Mouse (Mus musculus) embryo, embryonic 10 days (tissue): Measurements from ENCODE around the gene Gmppa.

Experiments
- DNase-seq: peaks from one replicate; pipeline ENCODE4 v3.0.0-alpha.2; 2015; ENCODE audit warnings: low spot score

The Gmppa gene

GRCm38 (mm10) chr1:75455948-75456347, 20.2 kb downstream of the Gmppa start:
- DNase-seq: no peak

GRCm38 (mm10) chr1:75456746-75457564, 21.2 kb downstream of the Gmppa start:
- DNase-seq: peak; percentile 65

GRCm38 (mm10) chr1:75457710-75458024, 21.9 kb downstream of the Gmppa start:
- DNase-seq: peak; percentile 73

GRCm38 (mm10) chr1:75458025-75458788, 22.5 kb downstream of the Gmppa start:
- DNase-seq: peak; percentile 71

GRCm38 (mm10) chr1:75458789-75459684, 23.3 kb downstream of the Gmppa start:
- no peak for DNase-seq

GRCm38 (mm10) chr1:75460297-75460696, 24.6 kb downstream of the Gmppa start:
- DNase-seq: no peak

GRCm38 (mm10) chr1:75462636-75463035, 26.9 kb downstream of the Gmppa start:
- peak; percentile 31 for DNase-seq

GRCm38 (mm10) chr1:75463652-75464204, 28.0 kb downstream of the Gmppa start:
- DNase-seq: peak; percentile 8

- peak; percentile 86 for DNase-seq
These were observed 31.6 kb downstream of the Gmppa start for GRCm38 (mm10) chr1:75467215-75467927.

- no peak for DNase-seq
These were observed 33.6 kb downstream of the Gmppa start for GRCm38 (mm10) chr1:75469287-75469825.

GRCm38 (mm10) chr1:75476441-75476840, 40.7 kb downstream of the Gmppa start:
- DNase-seq: no peak

GRCm38 (mm10) chr1:75477264-75477965, 41.7 kb downstream of the Gmppa start:
- DNase-seq: peak; percentile 92

GRCm38 (mm10) chr1:75477966-75478290, 42.2 kb downstream of the Gmppa start:
- no peak for DNase-seq

GRCm38 (mm10) chr1:75478497-75478896, 42.8 kb downstream of the Gmppa start:
- DNase-seq: peak; percentile 44

GRCm38 (mm10) chr1:75478916-75479634, 43.3 kb downstream of the Gmppa start, which contains the start of the genes Chpf and Tmem198:
Gene Chpf, minus strand, starts transcription at chr1:75479307.
Gene Tmem198, plus strand, starts transcription at chr1:75479532.
- DNase-seq: peak; percentile 99

GRCm38 (mm10) chr1:75479635-75479989, 43.9 kb downstream of the Gmppa start:
- DNase-seq: no peak

GRCm38 (mm10) chr1:75480036-75480435, 44.3 kb downstream of the Gmppa start:
- no peak for DNase-seq

GRCm38 (mm10) chr1:75480735-75481134, 45.0 kb downstream of the Gmppa start:
- DNase-seq: no peak

- DNase-seq: no peak
These were observed 50.8 kb downstream of the Gmppa start for GRCm38 (mm10) chr1:75486561-75486960.

- no peak for DNase-seq
These were observed 51.3 kb downstream of the Gmppa start for GRCm38 (mm10) chr1:75487040-75487404.
